Mouse (Mus musculus) ES-Bruce4 (cell line): ENCODE results near the gene Kif17.

Source experiments
- CTCF ChIP-seq: IDR thresholded peaks from one replicate; pipeline ENCODE4 v1.8.1; 2011; ENCODE audit warnings: low read depth, low read length
- POLR2A ChIP-seq: IDR thresholded peaks from one replicate; pipeline ENCODE4 v1.8.1; 2011; ENCODE audit warnings: low read length; ENCODE audit not compliant: insufficient read depth

- no peak for TF ChIP-seq CTCF
- no peak for TF ChIP-seq POLR2A
Observed at GRCm38 (mm10) chr4:138286411-138286810, 36.2 kb downstream of the Kif17 start.
